Mouse (Mus musculus) G1E (cell line): ENCODE results near the gene Zfp609. TPM values are rescaled to one million over a fixed set of nuclear protein-coding genes. Genes with fewer than 3 reads are reported as not detected.

ENCODE experiments used
- ATAC-seq: 2 replicates; pipeline ENCODE4 v1.8.0; 2016; ENCODE audit warnings: mild to moderate bottlenecking; ENCODE audit not compliant: insufficient number of reproducible peaks, poor library complexity, low FRiP score, severe bottlenecking; ENCODE audit errors: extremely low read depth
- DNase-seq: peaks from one replicate; pipeline ENCODE4 v3.0.0; 2012; ENCODE audit warnings: low spot score
- H3K27me3 ChIP-seq: 2 replicates; pipeline ENCODE4 v1.6.1; 2012; ENCODE audit warnings: mild to moderate bottlenecking, low read length, inconsistent platforms; ENCODE audit not compliant: insufficient read depth
- H3K36me3 ChIP-seq: replicated peaks from 2 replicates; pipeline ENCODE3; 2012; ENCODE audit warnings: mild to moderate bottlenecking, inconsistent platforms
- H3K4me1 ChIP-seq: 2 replicates; pipeline ENCODE4 v1.6.1; 2012; ENCODE audit warnings: low read depth, low read length, inconsistent platforms, mixed read lengths; ENCODE audit not compliant: insufficient read depth
- H3K4me3 ChIP-seq: 2 replicates; pipeline ENCODE4 v1.5.1; 2012; ENCODE audit warnings: low read depth, mild to moderate bottlenecking, inconsistent platforms, low read length, moderate library complexity, mixed read lengths
- H3K9me3 ChIP-seq: replicated peaks from 2 replicates; pipeline ENCODE4 v1.6.1; 2012; ENCODE audit warnings: inconsistent platforms
- CTCF ChIP-seq: IDR thresholded peaks from 2 replicates; pipeline ENCODE4 v1.5.1; 2012; ENCODE audit warnings: low read depth, low read length, inconsistent platforms, mixed read lengths
- GATA1 ChIP-seq: IDR thresholded peaks from 2 replicates; pipeline ENCODE4 v1.6.1; 2012; ENCODE audit warnings: borderline replicate concordance, low read length, inconsistent platforms, mixed read lengths
- GATA2 ChIP-seq: IDR thresholded peaks from 2 replicates; pipeline ENCODE4 v1.6.1; 2012; ENCODE audit warnings: low read depth, low read length, inconsistent platforms, borderline replicate concordance
- POLR2AphosphoS5 ChIP-seq: IDR thresholded peaks from 2 replicates; pipeline ENCODE4 v1.6.1; 2012; ENCODE audit warnings: low read depth, low read length, inconsistent platforms; ENCODE audit not compliant: insufficient replicate concordance
- TAL1 ChIP-seq: conservative IDR thresholded peaks from 2 replicates; pipeline ENCODE4 v1.6.1; 2012; ENCODE audit warnings: low read depth, low read length, inconsistent platforms, mixed read lengths
- polyA plus RNA-seq: library from polyadenylated mRNA; stranded (reverse); fragments of >175 nt; gene quantifications from 2 replicates; pipeline ENCODE4 v1.2.3, GENCODE M21; 2012
- total RNA-seq, 2 experiments: library from RNA; stranded (forward) in 1 of 2; stranded (reverse) in 1 of 2; fragments of 200-1000 nt in 1 of 2; fragments of >200 nt in 1 of 2; fragmentation: Nextera tagmentation in 1 of 2; gene quantifications; 2 replicates each; pipeline ENCODE4 v1.2.3; 2014 to 2017

Gene Zfp609
- total and polyA plus RNA-seq, 3 experiments: 4.0 to 83.9 (median 60.3) TPM

DNA sequence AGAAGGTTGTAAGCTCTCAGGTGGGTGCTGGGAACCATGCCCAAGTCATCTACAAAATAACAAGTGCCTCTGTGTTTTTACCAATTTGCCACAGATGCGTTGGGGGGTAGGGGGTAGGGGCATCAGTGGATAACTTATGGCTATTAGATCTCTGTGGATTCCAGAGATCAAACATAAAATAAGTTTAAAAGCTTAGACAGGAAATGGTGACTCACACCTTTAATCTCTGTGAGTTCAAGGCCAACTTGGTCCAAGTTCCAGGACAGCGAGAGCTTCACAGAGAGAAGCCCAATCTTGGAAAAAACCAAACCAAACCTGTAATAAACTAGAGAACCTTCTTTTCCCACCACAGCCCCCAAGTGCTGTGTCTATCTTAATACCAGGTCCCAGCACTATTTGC lies 180.6 kb downstream of the Zfp609 start:
- Histone ChIP-seq H3K27me3 (peaks cover 60% of the 10 kb centered on the region), H3K9me3 (no peaks in the 10 kb centered on the region), H3K4me3 (no peak overlapping the region), H3K36me3 (no peaks in the 10 kb centered on the region), H3K4me1 (no peaks in the 10 kb centered on the region)
- no peak for ATAC-seq
- TF ChIP-seq POLR2AphosphoS5 (no peak), CTCF (no peak), GATA2 (no peak)
- DNase-seq: no peak

DNA sequence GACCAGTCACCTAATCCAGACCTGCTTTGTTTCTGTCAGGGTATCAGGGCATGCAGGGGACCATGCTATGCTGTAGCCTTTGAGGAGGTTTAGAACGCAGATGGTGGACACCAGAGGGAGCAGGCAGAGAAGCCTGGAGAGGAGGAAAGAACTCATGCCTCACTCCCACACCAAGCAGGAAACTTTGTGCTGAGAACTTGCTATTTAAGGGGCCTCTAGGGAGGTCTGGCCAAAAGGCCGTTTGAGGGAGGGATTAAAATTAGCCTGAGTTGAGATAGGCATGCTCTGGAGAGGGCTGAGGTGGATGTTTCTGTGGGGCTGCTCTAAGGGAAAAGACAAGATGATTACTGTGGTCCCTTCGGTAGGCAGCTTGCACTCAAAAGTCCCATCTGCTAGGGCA lies 181.4 kb downstream of the Zfp609 start:
- no peaks in the 10 kb centered on the region for H3K9me3 ChIP-seq
- TF ChIP-seq POLR2AphosphoS5 (no peak), TAL1 (no peak), GATA2 (no peak), GATA1 (no peak), CTCF (no peak)
- no peak overlapping the region for H3K4me3 ChIP-seq
- ATAC-seq: no peak
- no peaks in the 10 kb centered on the region for H3K4me1 ChIP-seq
- H3K36me3 ChIP-seq: no peaks in the 10 kb centered on the region
- no peak for DNase-seq
- H3K27me3 ChIP-seq: peaks cover 61% of the 10 kb centered on the region

DNA sequence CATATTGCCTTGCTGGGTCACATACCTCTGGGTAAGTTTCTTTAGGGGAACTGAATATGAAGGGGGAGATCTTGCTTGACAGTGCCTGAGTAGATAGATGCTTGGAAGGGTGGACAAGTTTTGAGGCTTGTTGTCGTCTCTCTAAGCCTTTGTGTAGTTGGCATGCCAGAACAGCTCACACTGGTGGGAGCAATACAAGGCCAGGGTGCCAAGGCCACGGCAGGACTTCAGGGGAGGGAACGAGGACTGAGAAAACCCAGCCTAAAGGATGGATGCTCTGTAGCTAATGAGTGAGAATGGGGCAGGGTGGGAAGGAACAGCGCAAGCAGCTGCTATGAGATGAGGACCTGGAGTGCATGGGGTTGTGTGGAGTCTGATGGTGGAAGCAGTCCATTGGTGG lies 182.4 kb downstream of the Zfp609 start:
- no peak for ATAC-seq
- Histone ChIP-seq H3K4me3 (no peak overlapping the region), H3K9me3 (no peaks in the 10 kb centered on the region), H3K27me3 (peaks cover 63% of the 10 kb centered on the region), H3K36me3 (no peaks in the 10 kb centered on the region), H3K4me1 (no peaks in the 10 kb centered on the region)
- no peak for TF ChIP-seq GATA2
- TF ChIP-seq CTCF: no peak
- TF ChIP-seq TAL1: no peak
- TF ChIP-seq GATA1: no peak
- no peak for TF ChIP-seq POLR2AphosphoS5
- no peak for DNase-seq

DNA sequence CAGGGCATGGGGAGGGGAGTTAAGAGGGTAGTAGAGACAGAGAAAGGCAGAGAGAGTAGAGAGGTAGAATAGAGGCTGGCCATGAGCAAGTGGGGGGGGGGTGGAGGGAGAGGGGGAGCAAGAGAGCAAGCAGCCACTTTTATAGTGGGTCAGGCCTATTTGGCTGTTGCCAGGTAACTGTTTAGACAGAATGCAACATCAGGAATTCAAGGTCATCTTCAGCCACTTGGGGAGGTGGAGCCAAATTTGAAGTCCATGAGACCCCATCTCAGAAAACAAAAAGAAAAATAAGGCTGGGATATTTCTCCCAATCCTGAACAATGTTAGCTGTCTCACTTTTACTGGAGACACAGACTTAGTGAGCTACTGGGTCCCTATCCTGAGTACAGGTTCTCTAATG lies 184.8 kb downstream of the Zfp609 start:
- no peaks in the 10 kb centered on the region for H3K36me3 ChIP-seq
- no peak overlapping the region for H3K4me3 ChIP-seq
- peaks cover 67% of the 10 kb centered on the region for H3K27me3 ChIP-seq
- H3K9me3 ChIP-seq: no peaks in the 10 kb centered on the region
- no peak for ATAC-seq
- no peaks in the 10 kb centered on the region for H3K4me1 ChIP-seq
- no peak for DNase-seq
- TF ChIP-seq GATA1: no peak
- TF ChIP-seq GATA2: no peak
- TF ChIP-seq CTCF: no peak
- TF ChIP-seq TAL1: no peak
- no peak for TF ChIP-seq POLR2AphosphoS5

Other genes with a start within 250 kb of the Zfp609 start
- 23.0 and 26.9 TPM in 2 replicates for gene Plekho2, start 247.5 kb downstream of the Zfp609 start, total RNA-seq (2014; fragmentation: Nextera tagmentation)
- 31.9 and 35.4 TPM in 2 replicates for gene Plekho2, start 247.5 kb downstream of the Zfp609 start, total RNA-seq (2017)
- gene Plekho2, start 247.5 kb downstream of the Zfp609 start, polyA plus RNA-seq: 11.5 and 16.8 TPM in 2 replicates
- gene Pif1, start 240.4 kb downstream of the Zfp609 start, total RNA-seq (2014; fragmentation: Nextera tagmentation): 13.0 and 28.7 TPM in 2 replicates
- gene Pif1, start 240.4 kb downstream of the Zfp609 start, total RNA-seq (2017): 9.1 and 10.9 TPM in 2 replicates
- 6.9 and 7.1 TPM in 2 replicates for gene Pif1, start 240.4 kb downstream of the Zfp609 start, polyA plus RNA-seq
- gene Rbpms2, start 197.9 kb downstream of the Zfp609 start, total RNA-seq (2014; fragmentation: Nextera tagmentation): not detected in 2 replicates
- 0.33 and 0.81 TPM in 2 replicates for gene Rbpms2, start 197.9 kb downstream of the Zfp609 start, total RNA-seq (2017)
- 0.13 and 0.21 TPM in 2 replicates for gene Rbpms2, start 197.9 kb downstream of the Zfp609 start, polyA plus RNA-seq
- gene Oaz2, start 159.6 kb downstream of the Zfp609 start, total RNA-seq (2014; fragmentation: Nextera tagmentation): 12.0 and 16.2 TPM in 2 replicates
- gene Oaz2, start 159.6 kb downstream of the Zfp609 start, total RNA-seq (2017): 39.3 and 43.0 TPM in 2 replicates
- 85.7 and 118 TPM in 2 replicates for gene Oaz2, start 159.6 kb downstream of the Zfp609 start, polyA plus RNA-seq
- gene Pclaf, start 62.7 kb upstream of the Zfp609 start, total RNA-seq (2014; fragmentation: Nextera tagmentation): 28.9 and 39.3 TPM in 2 replicates
- gene Pclaf, start 62.7 kb upstream of the Zfp609 start, total RNA-seq (2017): 95.3 and 99.4 TPM in 2 replicates
- gene Pclaf, start 62.7 kb upstream of the Zfp609 start, polyA plus RNA-seq: 1.3 and 2.4 TPM in 2 replicates
- 31.9 and 40.5 TPM in 2 replicates for gene Trip4, start 81.2 kb upstream of the Zfp609 start, total RNA-seq (2014; fragmentation: Nextera tagmentation)
- gene Trip4, start 81.2 kb upstream of the Zfp609 start, total RNA-seq (2017): 24.4 and 24.7 TPM in 2 replicates
- 2.6 and 5.2 TPM in 2 replicates for gene Trip4, start 81.2 kb upstream of the Zfp609 start, polyA plus RNA-seq
- gene Csnk1g1, start 81.4 kb upstream of the Zfp609 start, total RNA-seq (2014; fragmentation: Nextera tagmentation): 63.9 and 81.9 TPM in 2 replicates
- gene Csnk1g1, start 81.4 kb upstream of the Zfp609 start, total RNA-seq (2017): 25.4 and 34.1 TPM in 2 replicates
- gene Csnk1g1, start 81.4 kb upstream of the Zfp609 start, polyA plus RNA-seq: 8.7 and 9.5 TPM in 2 replicates
- gene Ppib, start 232.7 kb upstream of the Zfp609 start, total RNA-seq (2014; fragmentation: Nextera tagmentation): 261 and 293 TPM in 2 replicates
- 400 and 413 TPM in 2 replicates for gene Ppib, start 232.7 kb upstream of the Zfp609 start, total RNA-seq (2017)
- 60.8 and 112 TPM in 2 replicates for gene Ppib, start 232.7 kb upstream of the Zfp609 start, polyA plus RNA-seq
- gene Snx22, start 242.2 kb upstream of the Zfp609 start, total RNA-seq (2014; fragmentation: Nextera tagmentation): 15.0 TPM in 1 of 2 replicates, not detected in the other
- gene Snx22, start 242.2 kb upstream of the Zfp609 start, total RNA-seq (2017): 0.41 and 0.49 TPM in 2 replicates
- not detected in 2 replicates for gene Snx22, start 242.2 kb upstream of the Zfp609 start, polyA plus RNA-seq